Mouse (Mus musculus): ENCODE measurements at regions not wholly inside any gene's neighbourhood (a gene's known extent, or its start where the extent isn't known, plus 50 kb on each side); places are given as distances from the start of the nearest gene placed in this dataset.

- TF ChIP-seq POLR2AphosphoS2 (IDR thresholded peaks at IDR 0.05; ENCODE audit: low read length) (no peak), USF1 (IDR thresholded peaks at IDR 0.05; ENCODE audit: low read depth, low read length) (no peak)
Measured at GRCm38 (mm10) chr14:58842196-58842886, 300.4 kb downstream of the 1700129C05Rik start.

Measured in MEL (cell line).